Mouse (Mus musculus): ENCODE measurements around the gene Il15.

The Il15 gene

DNA sequence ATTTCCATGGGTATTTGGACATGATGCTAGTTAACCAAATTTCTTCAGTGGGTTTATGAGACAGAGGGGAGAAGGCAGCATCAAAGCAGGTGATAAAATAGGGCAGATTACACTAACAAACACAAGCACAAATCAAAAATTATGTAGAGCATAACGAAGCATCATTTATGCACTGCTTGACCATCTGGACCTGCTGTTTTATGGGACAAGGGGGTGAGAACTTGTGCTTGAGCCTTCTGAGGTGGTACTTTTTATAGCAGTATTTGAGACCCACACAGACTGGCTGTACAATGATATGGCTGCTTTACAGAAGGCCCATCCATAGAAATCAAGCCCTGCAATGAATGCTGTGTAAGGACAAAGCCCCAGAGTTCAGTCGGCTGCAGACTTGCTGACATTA lies 46.9 kb downstream of the Il15 start:
- DNase-seq (ENCODE audit: low spot score), result no peak

DNA sequence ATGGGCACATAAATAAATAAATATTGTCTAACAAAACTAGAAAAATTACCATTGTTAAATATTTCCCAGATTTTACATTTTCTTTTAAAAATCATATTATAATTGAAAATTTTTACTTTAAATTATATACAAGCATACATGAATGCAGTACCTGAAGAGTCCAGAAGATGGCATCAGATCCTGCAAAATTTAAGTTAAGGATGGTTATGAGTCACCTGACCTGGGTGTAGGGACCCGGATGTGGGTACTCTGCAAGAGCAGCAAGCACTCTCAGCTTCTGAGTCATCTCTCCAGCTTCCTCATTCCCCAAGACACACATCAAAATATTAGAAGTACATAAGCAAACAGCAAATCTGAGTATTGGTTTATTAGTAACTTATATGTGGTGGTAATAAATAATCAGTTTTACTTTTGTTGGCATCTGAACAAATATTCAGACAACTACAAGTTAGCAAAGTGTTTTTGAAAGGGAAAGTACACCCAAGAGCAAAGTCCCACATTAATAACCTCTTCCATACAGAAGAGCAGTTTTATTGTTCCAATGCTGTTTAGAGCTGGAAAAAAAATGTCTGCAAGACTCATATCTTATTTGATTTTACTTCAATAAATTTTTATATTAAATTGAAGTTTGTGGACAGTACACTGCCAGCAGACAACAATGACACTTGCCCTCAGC lies 51.6 kb downstream of the Il15 start:
- DNase-seq (ENCODE audit: low spot score), result no peak

DNA sequence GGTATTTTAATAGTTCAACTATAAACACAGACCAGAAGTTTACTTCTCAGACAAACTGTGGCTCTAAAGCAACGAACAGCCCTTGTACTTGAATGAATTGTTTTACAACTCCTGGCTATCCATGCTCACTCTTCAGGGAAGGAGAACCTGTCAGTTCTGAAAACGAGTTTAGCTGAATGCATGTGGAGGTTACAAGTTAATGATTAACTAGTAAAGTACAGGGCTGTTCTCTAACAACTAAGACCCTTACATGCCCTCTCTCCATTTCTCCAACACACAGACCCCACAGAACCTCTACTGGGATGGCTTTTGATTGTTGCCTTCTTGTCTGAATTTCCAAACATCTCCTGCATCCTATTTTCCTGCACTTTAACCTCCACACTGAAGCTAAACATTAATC lies 53.7 kb downstream of the Il15 start:
- no peak for DNase-seq (ENCODE audit: low spot score)

DNA sequence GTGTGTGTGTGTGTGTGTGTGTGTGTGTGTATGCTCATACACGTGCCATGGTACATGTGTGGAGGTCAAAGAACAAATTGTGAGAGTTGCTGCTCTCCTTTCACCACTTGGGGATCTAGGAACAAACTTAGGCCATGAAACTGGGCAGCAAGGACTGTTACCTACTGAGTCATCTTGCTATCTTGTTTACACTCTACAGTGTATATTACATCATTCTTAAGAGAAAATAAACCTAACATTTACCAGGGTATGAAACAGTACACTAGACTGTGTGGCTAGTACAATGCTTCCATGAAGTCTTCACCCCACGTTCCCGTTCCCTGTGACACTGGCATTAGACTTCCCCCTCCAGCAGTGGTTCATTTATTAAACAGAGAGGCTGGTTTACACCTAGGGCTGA lies 56.5 kb downstream of the Il15 start:
- DNase-seq (ENCODE audit: low spot score), result no peak

DNA sequence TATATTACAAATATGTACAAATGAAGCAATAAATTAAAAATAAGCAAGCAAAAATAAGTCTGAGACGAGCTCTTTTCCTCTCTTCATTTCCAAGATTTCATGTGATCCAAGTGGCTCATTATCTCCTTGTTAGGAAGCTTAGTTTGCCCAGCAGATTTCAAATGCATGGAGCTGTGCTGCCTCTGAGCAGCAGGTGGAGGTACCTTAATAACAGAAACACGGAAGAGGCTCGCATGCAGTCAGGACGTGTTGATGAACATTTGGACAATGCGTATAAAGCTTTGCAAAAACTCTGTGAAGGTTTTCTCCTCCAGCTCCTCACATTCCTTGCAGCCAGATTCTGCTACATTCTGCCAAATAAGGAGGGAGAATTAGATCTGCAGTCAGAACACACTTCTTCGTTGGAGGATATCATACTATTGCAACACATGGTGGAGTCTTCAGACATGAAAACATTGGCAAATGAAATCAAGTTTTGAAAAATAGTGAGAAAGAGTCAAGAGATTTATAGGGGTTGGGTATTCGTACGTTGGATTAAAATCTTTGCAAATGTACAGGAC lies 71.3 kb downstream of the Il15 start:
- DNase-seq (ENCODE audit: low spot score), result no peak

DNA sequence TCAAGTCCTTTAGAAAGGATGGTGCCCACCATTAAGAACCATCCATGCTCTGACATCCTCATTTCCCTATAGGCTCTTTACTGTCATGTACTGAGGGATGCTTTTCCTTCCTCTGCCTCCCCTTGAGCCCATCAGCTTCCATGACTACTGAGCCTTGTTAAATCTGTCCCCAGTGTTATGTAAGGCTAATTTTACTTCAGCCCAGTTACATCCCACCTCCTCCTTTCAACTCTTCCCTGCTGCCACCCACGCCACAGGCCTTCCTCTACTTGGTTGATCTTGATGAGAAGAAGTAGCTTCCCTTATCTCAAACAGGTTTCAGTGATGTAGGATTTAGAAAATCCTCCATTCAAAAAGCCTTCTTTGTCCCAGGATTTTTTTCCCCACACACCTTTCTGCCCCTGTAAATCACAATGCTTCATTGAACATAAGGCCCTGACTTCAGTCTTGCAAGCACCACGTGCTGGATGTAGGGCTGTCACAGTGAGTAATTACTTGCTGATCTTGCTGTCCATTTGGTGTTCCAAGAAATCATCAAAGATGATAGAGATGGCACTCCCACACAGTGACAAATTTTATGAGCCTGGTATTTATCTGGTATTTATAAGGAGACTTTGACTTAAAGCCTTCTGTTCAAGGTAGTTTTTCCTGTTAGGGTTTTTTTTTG lies 74.9 kb downstream of the Il15 start:
- no peak for DNase-seq (ENCODE audit: low spot score)

DNA sequence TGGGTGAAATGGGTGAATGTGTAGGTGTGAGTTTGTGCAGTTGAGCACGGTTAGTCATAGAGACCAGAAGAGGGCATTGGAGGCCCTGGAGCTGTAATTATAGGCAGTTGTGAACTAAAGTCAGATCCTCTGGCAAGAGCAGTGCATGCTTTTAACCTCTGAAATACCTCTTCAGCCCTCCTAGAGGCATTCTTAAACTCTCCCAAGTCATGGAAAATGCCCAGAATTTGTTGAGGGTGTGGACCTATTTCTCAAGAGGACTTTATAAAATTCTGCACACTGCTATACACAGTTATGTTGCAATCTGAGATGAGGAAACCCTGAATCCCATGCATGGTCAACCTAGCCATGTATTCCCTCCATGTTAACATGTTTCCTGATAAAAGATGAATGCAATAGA lies 77.0 kb downstream of the Il15 start:
- no peak for DNase-seq (ENCODE audit: low spot score)

DNA sequence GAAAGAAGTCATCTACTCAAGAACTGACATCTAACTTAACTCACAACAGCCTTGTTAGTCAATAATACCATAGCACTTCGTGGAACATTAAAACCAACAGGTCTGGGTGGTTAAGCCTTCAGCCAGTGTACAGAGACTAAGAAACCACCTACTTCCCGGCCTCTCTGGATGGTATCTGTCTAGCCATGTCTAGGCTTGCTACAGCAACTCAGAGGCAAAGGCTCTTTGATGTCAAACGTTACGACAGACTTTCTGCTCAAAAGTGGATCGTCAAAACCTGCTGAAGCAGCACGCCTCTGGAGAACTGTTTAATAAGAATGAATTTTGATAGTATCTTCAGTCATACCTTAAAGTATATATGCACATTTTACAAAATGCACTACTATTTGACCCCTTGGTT lies 77.4 kb downstream of the Il15 start:
- no peak for DNase-seq (ENCODE audit: low spot score)

DNA sequence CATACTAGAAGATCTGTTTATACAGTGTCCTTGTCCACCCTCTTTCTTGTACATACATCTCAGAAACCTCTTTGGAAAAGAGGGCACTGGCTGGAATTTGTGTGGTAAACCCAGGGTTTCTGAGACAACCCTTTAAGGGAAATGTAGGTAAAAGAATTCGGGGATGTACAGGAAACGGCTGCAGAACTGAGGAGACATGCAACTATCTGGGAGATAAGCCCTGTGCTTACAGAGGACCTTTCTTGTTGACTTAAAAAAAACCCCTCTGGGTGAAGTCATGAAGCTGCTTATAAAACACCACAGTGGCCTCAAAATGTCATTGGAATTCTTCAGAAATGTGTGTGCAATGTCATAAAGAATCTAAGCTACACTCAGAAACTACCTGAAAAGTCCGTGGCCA lies 85.6 kb downstream of the Il15 start:
- no peak for DNase-seq (ENCODE audit: low spot score)

DNA sequence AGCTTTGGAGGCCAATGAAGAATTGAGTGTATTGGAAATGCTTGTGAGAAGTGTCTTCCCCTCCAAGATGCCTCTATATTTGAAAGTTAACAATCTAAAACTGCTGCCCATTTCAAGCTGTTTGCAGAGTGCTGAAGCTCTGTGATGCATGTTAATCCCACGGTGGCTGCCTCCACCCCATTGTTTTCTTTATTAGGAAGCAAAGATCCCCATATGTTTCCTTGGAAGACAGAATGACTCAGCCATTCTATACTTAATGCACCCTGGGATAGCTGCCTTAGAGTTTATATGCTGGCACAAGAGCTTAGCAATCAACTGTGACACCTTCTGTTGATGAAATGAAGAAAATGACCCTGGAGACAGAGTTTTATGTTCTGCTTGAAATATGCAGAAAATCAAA lies 96.6 kb downstream of the Il15 start:
- DNase-seq (ENCODE audit: low spot score), result no peak

DNA sequence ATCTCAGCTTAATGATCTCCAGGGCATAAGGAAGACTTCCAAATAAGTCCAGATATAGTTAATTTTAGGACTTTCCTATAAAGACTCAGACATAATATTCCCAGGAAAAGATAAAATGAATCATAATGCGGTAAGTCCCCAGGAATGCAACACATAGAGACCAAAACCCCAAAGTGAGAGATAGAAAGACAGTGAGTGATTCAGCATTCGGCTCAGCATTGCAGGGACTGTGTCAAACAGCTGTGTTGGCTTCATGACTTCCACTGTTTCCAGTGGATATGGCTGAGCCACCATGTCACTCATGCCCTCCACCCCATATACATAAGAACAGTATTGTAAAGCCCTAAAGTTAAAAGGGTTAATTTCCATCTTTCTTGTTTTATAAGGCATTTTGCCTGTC lies 106.8 kb downstream of the Il15 start:
- DNase-seq (ENCODE audit: low spot score), result no peak

DNA sequence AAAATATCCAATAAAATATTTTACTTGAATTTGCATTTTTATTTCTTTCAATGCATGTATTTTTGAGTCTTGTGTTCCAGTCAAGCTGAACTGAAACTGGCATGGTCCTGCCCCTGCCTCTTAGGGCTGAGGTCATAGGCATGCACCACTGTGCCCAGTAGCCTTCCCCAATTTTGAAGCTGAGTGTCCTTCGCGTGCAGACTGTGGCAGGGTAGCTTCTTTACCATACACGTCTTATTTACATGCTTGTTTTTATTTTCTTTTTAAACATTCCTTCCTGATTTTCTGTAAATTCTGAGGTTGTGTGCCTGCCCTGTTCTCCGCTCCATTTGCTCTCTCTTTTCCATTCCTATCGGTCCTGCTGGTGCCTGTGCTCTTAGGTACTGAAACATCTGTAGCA lies 111.4 kb downstream of the Il15 start:
- no peak for DNase-seq (ENCODE audit: low spot score)

DNA sequence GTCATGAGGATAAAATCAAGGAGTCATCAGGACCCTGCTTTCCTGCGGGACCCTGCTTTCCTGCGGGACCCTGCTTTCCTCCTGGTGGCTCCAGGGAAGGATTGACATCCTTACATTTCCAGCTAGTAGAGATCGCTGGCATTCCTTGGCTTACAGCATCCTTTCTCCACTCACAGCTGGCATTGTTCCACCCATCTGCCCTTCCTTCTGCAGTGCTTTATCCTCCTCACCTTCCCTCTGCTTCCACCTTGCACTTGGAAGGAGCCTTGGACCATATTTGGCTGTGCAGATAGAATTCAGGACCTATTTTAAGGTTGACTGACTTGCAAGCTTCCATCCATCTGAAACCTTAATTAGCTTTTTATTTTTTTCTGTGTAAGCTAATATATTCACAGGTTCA lies 117.2 kb downstream of the Il15 start:
- no peak for DNase-seq (ENCODE audit: low spot score)

DNA sequence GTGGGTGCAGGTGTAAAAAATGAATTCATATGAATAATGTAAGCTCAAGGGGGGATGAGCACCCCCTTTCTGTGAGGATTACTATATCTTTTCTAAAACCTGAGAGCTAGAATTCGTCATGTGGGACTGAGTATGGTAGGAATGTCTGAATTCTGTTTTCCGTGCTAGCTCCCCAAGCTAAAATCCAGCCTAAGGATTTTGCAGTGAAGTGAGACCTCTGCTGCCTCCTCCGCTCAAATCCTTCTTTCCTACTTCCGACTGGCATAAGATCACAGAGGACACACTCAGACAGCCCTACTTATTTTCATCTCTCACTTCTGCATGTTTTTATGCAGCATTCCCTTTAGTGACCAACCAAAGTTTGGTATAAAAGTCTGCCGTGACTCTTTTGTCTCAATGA lies 121.0 kb downstream of the Il15 start:
- no peak for DNase-seq (ENCODE audit: low spot score)
